Mouse (Mus musculus): ENCODE data around the gene Zfp668.

The Zfp668 gene

DNA sequence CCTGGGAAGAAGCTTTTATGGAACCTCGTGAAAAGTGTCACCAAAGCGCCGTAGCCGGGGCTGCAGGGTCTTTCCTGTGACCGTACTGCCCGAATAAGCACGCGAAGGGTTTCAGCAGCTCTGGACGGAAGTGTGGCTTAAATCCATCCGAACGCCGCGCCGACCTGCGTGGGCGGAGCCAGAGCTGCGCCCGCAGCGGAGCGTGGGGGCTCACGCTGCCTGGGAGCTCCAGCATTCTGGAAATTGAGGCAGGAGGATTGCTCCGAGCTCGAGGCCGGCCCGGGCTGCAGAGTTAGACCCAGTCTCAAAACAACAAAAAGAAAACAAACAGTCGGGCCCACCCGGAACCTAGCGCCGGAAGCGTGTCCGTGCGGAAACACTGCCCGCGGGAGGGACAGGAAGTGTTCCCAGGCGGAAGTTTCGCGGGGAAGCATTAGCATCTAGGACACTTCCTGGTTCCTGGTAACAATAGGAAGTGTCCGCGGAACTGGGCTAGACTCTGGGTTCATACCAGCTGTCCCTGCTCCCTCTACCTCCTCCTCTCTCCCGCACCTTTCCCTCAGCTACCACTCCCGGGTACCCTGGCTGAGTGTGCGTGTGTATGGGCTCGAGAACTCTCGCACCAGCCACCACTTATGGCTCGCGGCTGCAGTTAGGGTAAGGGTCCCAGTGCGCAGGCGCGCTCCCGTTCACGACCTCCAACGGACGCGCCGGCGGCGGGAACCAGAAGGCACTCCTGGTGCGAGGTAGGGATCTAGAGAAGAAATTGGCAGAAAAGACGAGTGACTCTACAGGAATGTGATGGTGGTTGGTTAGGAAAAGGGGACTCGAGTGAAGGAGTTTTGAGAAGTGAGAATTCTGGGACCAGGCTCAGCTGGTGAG is at the start of gene Zfp668:
Gene Zfp668, minus strand, starts transcription at position 362 of the 882 bp plus-strand sequence.
- CTCF ChIA-PET = interaction anchor here (0.6 kb wide), 1 partner anchor 1213 kb away, joined by 3 read pairs; no protein-coding TSS in a partner anchor

DNA sequence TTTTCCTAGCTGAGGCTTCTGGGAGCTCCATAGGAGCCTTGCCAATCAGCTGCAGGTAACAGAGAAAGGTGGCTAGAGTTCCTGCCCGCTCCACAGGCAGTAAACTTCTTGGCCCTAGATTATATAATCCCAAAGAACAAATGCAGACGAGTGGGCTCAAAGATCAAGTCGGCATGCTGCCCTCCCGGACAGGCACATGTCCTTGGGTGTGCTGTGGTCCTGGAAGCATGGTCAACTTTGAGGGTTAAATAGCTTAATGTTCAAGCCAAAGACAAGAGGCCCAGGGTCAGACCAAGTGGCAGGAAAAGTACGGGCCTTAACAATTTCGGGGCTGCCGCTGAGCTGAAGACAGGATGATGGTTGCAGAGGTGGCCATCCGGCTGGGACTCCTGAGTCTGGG is 49.4 kb upstream of the Zfp668 start:
- CTCF ChIA-PET = no interaction called here

DNA sequence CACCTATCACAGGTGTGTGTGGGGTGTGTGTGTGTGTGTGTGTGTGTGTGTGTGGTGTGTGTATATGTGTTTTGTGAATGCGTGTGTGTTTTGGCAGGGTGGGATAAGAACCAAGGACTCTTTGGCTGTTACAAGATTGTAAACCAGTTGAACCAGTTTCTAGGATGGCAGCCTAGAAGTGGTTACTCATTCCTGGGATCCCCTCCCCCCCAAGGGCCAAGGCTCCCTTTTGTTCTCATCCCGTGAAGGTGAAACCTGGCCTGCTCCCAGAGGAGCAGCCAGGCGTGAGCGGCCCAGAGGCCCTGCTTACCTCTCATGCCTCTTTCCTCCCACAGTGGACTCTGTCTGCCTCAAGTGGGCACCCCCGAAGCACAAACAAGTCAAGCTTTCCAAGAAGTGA is 48.6 kb upstream of the Zfp668 start:
- CTCF ChIA-PET = no interaction called here

DNA sequence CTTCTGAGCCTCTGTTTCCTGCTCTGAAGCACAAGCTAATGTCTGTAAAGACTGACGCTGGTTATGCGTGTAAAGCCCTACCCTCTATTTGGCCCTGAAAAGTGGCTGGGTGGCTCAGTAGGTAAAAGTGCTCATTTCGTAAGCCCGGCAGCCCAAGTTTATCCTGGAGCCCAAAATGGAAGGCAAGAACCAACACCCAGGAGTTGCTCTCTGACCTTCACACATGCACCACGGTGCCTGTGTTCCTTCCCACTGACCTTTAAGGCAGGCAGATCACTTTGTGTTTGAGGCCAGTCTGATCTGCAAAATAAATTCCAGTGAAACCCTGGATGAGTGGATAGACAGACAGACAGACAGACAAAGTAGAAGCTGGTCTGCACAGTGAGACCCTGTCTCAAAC is 47.1 kb upstream of the Zfp668 start:
- CTCF ChIA-PET = interaction anchor here (1.8 kb wide), 1 partner anchor 28 kb away, joined by 9 read pairs; the partner anchor contains the start of genes Gm21974 and Vkorc1

DNA sequence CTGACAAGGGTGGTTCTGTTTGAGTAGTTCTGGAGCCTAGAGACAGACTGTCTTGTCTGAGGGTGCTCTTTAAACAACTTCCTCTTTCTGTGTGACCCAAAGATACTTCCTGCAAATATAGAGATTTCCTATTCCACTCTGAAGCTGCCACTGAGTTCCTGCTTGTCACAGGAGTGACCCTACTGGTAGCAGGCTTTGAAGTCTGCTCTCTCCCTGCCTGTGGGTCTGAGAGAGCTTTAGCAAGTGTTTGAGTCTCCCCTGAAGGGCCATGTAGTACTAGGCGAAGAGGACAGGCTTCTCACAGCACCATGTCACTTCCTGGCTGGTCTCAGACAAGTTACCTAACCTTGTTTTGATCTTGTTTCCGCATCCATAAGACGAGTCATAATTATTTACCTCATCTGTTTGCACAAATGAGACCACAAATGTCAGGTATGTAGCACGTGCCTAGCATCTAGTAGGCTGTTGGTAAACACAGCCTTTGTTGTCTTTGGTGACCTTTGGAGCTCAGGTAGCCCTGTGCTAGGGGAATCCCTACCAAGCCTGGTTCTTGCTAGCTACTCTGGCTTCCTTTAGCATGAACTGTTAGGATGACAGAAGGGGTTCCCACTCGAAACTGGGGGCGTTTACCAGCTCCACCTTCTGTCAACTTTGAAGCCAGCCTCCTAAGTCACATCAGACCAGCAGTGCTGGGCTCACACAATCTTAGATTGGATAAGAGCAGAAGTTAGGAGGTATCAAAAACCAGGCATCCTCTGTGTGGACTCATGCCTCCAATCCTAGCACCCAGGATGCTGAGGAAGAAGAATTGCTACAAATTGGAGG is 46.0 kb upstream of the Zfp668 start:
- CTCF ChIA-PET = interaction anchor here (0.6 to 1.8 kb wide), 3 partner anchors 27 to 179 kb away, joined by 3 to 9 read pairs (median 4); partner anchors contain the start of genes Gm21974 and Vkorc1

DNA sequence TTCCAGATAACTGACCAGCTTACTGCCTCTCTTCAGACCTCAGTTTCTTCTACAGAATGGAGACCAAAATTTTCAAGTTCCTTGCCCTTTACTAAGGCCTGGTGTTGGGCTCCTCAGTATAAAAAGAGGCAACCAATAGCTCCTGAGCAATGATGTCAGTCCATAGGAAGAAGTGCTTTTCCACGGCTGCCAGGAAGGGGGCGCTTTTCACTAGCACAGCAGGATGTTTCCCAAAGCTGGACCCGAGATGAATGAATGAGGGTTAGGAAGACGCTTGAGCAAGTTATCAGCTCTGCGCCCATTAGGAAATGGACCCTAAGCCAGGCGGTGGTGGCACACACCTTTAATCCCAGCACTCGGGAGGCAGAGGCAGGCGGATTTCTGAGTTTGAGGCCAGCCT is 44.9 kb upstream of the Zfp668 start:
- CTCF ChIA-PET = interaction anchor here (1.1 kb wide), 1 partner anchor 178 kb away, joined by 3 read pairs; no protein-coding TSS in a partner anchor

DNA sequence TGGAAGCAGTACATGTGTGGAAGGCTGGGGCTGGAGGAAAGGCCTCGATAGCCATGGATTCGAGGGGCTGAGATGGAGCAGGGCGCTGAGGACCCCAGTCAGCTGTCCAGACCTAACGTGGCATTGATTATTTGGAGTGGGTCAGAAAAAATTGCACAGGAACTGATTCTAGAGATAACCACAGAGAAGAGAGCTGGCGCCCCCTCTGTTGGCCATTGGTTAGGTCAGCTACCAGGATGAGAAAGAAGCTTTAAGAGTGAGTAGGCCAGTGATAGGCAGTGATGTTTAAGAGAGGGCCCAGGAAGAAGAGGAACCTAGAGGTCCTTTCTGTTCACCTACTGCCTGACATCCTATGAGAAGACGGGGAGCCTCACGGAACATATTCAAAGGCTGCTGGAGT is 42.7 kb upstream of the Zfp668 start:
- CTCF ChIA-PET = interaction anchor here (1.2 kb wide), 1 partner anchor 17 kb away, joined by 6 read pairs; no protein-coding TSS in a partner anchor

DNA sequence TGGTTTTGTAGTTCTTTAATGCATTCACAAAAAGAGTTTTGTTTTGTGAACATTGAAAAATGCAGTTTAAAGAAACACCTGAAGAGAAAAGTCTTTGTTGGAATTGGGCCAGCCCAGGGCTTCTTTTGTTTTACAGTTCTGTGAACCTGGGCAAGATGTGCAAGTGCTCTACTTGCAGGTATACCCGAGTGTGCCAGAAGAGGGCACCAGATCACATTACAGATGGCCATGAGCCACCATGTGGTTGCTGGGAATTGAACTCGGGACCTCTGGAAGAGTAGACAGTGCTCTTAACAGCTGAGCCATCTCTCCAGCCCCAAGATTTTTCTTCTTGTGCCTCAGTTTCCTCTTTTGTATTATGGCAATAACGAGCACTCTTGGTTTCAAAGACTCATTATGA is 41.6 kb upstream of the Zfp668 start:
- CTCF ChIA-PET = no interaction called here

DNA sequence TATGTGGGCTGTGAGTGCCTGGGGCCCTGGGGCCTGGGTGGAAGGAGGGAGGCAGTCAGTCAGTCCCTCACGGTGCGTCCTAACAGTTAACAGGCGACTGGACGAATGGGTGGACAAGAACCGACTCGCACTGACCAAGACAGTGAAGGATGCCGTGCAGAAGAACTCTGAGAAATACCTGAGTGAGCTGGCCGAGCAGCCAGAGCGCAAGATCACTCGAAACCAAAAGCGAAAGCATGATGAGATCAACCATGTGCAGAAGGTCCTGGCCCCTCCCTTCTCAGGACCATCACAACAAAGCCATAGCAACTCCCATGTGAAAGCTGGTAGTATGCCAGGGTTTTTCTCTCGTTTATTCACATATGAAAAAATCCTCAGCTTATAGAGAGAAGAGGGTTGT is 38.7 kb upstream of the Zfp668 start:
- CTCF ChIA-PET = interaction anchor here (0.6 kb wide), 1 partner anchor 11 kb away, joined by 3 read pairs; no protein-coding TSS in a partner anchor

DNA sequence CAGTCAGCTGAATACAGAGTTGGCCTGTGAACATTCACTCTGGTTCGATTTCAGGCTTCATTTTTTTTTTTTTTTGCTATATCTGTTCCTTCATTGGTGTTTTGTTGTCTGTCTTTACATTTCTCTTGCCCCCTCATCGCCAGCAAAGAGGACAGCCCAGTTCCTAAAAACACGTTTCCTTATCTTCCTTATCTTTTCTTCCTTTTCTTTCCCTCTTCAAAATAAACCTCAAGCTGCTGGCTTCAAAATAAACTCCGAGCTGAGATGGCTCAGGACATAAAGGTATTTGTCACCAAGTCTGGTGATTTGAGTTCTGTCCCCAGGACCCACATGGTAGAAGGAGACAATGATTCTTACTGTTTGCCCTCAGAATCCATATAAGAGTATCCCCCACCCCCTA is 36.3 kb upstream of the Zfp668 start:
- CTCF ChIA-PET = interaction anchor here (0.7 to 0.8 kb wide), 3 partner anchors 9 to 426 kb away, joined by 3 to 12 read pairs (median 7); partner anchors contain the start of gene Hsd3b7

DNA sequence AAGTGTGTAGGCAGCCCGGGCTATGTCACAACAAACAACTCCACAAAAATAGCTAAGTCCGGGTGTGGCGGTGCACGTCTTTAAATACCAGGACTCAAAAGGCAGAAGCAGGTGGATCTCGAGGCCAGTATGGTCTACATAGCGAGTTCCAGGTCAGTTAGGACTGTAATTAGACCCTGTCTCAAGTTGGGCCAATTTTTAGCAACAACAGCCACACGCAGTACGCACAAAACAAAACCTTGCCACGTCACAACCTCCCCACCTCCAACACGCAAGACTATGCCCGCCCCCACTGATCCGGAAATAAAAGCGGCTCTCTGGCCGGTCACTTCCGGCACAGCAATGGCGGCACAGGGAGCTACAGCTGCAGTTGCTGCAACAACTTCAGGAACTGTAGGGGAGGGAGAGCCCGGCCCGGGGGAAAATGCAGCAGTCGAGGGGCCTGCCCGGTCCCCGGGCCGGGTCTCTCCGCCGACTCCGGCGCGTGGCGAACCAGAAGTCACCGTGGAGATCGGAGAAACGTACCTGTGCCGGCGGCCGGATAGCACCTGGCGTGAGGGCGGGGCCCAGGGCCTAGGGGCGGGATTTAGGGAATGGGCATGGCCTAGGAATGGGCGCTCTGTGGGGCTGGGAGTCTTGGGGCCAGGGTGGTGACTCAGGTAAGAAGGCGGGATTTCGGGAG is 35.7 kb upstream of the Zfp668 start, which contains the start of gene Kat8:
Gene Kat8, plus strand, starts transcription at position 327 of the 682 bp plus-strand sequence.
- CTCF ChIA-PET = interaction anchor here (0.7 to 0.8 kb wide), 2 partner anchors 9 to 112 kb away, joined by 3 to 12 read pairs; partner anchors contain the start of gene Hsd3b7

DNA sequence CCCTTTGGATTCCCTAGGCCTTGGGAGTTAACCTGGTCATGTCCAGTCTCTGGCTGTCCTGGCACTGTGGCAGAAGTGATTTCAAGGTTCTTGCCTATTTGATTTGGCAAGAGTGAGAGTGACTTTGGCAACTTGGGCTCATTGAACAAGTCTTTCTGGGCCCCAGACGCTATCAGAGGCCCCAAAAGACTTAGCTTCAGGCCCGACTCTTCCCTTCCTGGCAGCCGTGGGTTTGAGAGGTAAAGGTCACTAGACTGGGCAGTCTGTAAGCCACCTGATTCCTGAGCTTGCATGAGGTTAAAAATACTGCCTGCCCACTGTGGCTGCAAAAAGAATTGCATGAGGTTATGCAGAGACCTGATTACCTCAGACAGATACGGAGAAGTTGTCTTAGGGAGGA is 32.0 kb upstream of the Zfp668 start:
- CTCF ChIA-PET = interaction anchor here (0.6 kb wide), 1 partner anchor 743 kb away, joined by 4 read pairs; no protein-coding TSS in a partner anchor

DNA sequence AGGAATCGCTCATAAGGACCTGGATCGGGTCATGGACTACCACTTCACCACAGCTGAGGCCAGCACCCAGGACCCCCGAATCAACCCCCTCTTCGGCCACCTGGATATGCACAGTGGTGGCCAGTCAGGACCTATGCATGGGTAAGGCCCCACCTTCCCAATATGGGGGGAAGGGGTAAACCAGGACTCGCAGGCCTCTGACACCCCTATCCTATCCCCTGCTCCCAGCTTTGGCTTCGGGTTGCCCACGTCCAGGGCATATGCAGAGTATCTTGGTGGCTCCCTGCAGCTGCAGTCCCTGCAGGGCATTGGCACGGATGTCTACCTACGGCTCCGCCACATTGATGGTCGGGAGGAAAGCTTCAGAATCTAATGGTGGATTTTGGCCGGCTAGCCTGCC is 31.3 kb upstream of the Zfp668 start:
- CTCF ChIA-PET = no interaction called here

DNA sequence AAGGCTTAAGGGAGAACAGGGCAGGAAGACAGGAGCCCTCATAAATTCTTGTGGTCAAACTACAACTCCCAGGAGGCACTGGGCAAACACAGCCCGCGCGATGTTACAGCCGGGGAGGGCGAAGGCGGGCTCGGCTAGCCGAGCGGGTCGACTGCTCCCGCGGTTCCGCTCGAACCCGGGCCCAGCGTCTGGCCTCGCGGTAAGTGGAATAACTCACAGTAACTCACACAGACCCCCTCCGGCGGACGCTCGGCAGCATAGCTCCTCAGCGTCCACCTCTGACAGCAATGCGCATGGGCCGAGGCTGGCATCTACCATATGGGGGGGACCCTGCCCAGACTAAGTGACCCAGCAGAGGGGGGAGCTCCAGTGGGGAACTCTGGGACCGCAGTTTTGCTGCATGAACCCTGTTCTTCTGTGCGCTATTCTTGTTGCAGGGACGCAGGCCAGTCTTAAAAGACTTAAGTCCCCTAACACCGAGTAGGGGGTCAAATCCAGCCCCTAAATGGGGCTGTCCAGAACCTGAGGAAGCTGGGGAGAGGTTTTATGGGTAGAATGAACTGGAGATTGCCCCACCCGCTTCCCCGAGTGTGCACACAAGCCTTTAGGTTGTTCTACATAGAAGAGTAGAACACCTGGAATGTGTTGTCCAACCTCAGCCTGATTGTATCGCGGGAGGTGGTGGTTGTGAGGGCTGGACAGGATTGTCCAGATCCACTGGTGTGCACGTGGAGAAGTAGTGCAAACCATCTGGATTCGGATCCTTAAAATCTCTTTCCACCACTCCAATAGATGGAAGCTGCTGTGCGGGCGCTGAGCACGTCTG is 27.6 kb upstream of the Zfp668 start, which contains the start of gene Bckdk:
Gene Bckdk, plus strand, starts transcription at position 112 of the 826 bp plus-strand sequence.
- CTCF ChIA-PET = interaction anchor here (0.6 to 1.7 kb wide), 4 partner anchors 8 to 88 kb away, joined by 3 to 5 read pairs (median 3); partner anchors contain the start of gene Kat8

DNA sequence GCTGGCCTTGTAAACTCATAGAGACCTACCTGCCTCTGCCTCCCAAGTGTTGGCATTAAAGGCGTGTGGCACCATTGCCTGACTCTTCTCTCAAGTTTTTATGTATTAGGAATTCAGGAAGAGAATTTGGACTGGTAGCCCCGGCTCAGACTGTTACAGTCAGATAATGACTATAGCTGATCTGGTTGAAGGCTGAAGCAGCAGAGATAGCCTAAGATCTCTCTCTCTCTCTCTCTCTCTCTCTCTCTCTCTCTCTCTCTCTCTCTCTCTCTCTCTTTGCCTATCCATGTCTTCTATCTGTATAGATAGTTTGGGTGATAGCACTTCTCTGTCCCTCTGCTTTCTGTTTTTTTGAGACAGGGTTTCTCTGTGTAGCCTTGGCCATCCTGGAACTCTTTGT is 25.1 kb upstream of the Zfp668 start:
- CTCF ChIA-PET = interaction anchor here (0.6 kb wide), 1 partner anchor 1703 kb away, joined by 4 read pairs; no protein-coding TSS in a partner anchor

DNA sequence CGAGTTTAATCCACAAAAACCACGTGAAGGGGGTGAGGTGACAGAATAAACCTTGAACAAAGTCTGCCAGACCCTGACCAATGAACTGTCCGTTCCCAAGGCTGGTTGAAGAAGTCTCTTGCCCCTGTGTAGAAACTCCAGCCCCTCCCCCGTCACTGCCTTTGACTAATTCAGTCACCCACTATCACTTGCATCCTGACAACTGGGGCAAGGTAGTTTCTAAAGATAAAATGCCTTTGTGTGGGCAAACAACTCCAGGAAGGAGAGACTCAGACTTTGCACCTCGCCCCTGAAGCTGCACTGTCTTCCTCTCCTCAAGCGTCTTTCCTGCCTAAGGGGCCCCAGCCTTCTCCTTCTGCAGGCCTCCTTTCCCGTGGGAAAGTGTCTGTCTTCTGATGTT is 23.4 kb upstream of the Zfp668 start:
- CTCF ChIA-PET = no interaction called here

DNA sequence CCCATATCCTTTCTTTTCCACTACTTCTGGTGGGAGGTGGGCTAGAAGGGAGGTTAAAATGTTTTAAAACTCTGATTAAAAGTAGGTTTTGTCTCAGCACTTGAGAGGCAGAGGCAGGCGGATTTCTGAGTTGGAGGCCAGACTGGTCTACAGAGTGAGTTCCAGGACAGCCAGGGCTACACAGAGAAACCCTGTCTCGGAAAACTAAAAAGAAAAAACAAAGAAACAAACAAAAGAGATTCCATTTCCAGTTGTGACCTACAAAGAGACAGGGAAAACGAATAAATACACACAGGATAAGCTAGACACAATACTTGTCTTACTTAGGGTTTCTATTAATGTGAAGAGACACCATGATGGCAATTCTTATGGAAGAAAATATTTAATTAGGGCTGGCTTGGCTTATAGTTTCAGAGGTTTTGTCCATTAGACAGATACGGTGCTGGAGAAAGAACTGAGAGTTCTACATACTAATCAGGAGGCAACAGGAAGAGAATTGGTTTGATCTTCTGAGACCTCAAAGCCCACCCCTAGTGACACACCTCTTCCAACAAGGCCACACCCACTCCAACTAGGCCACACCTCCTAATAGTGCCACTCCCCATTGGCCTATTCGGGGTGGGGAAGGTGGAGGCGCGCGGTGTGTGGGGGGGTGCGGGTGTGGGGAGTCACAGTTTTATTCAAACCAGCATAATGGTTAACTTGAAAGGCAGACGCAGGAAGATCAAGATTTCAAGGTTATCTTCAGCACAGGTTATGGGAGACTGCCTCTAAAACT is 21.7 kb upstream of the Zfp668 start:
- CTCF ChIA-PET = no interaction called here

DNA sequence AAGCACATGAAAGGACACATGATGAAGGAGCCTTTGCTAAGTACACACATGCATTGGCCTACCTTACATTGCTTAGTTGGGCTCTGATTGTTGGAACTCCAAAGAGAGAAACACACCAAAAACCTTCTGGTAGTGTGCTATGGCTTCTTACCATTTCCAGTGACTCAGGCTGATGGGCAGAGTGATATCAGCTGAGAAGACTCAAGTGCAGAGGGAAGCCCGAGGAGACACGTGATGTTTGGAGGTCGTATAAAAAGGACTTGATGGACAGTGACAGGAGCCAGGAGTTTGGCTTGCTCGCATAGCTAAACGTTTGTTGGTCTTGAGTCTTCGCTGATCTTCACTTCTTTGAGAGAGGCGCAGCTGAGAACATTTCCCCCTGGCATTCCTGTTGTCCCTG is 20.9 kb upstream of the Zfp668 start:
- CTCF ChIA-PET = no interaction called here

DNA sequence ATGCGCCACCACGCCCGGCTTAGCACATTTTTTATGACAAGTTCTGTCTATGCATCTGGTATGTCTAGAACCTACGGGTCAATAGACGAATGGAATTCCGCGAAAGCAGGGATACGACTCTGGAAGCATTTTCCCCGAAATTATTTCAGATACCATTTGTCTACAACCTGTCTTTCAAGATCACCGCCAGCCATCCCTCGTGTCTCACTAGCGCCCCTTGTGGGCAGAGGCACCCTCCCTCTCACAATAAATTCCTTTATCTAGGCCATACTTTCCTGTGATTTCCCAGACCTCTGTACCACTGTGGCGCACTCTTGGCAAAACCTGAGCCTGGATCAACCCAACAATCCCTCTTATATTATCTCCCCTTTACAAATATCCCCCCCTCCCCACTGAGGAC is 19.8 kb upstream of the Zfp668 start:
- CTCF ChIA-PET = interaction anchor here (0.7 to 0.8 kb wide), 2 partner anchors 16 to 95 kb away, joined by 3 to 7 read pairs; no protein-coding TSS in a partner anchor
